In genomic region chr13:19921084-19921827, GRCm38 (mm10) we compare ENCODE assay signal across 11 mouse cellular contexts.
DNase-seq lines count a peak whose midpoint lies in the region; ATAC-seq and TF ChIP-seq lines count a peak whose summit lies in the region.
"Had no signal": no experiment of that assay in that cellular context is flagged by ENCODE, and none has a peak within 500 bp of the region (broad histone marks: within the 10 kb centered on the region; RNA-seq: fewer than 3 reads in every experiment).

No protein-coding gene starts in this region.

- H3K9ac ChIP-seq in forebrain, embryonic 11.5 days (ENCODE audit: low read length): no peak overlapping the region
- H3K9ac ChIP-seq: liver, embryonic 15.5 days had no signal

- H3K4me3 ChIP-seq in forebrain, embryonic 11.5 days (ENCODE audit: low read depth, low read length): no peak overlapping the region
- H3K4me3 ChIP-seq in forebrain, embryonic 10.5 days: no peak overlapping the region
- H3K4me3 ChIP-seq in gastrocnemius, adult 2 months: no peak overlapping the region
- H3K4me3 ChIP-seq: liver, embryonic 15.5 days had no signal

- TF ChIP-seq CTCF in gastrocnemius, adult 2 months (IDR thresholded peaks at IDR 0.05): no peak

- WGBS in forebrain, embryonic 11.5 days: 87% methylated on average over 1 of the region's 1 CpGs
- 79% methylated on average over 1 of the region's 1 CpGs for WGBS in forebrain, embryonic 10.5 days

- intact Hi-C loops in gastrocnemius, adult 2 months (cut with DNase I): no loop called here

- H3K4me1 ChIP-seq in forebrain, embryonic 11.5 days (replicated peaks; ENCODE audit: control insufficient read depth, insufficient read depth, low read length): no peaks in the 10 kb centered on the region
- H3K4me1 ChIP-seq in forebrain, embryonic 10.5 days: no peaks in the 10 kb centered on the region
- H3K4me1 ChIP-seq: liver, embryonic 15.5 days had no signal

- peak; percentile 56; the same call in 1 of the 2 replicates for ATAC-seq in forebrain, embryonic 11.5 days (replicated peaks; ENCODE audit: low FRiP score)
- ATAC-seq: Patski had no signal

- no peaks in the 10 kb centered on the region for H3K27me3 ChIP-seq in forebrain, embryonic 11.5 days (ENCODE audit: control insufficient read depth, insufficient read depth, low read length)
- no peaks in the 10 kb centered on the region for H3K27me3 ChIP-seq in forebrain, embryonic 10.5 days (ENCODE audit: poor library complexity, severe bottlenecking)
- H3K27me3 ChIP-seq: liver, embryonic 15.5 days; Patski had no signal

- H3K4me2 ChIP-seq in forebrain, embryonic 11.5 days (ENCODE audit: low read depth, low read length, severe bottlenecking): no peak overlapping the region
- H3K4me2 ChIP-seq: liver, embryonic 15.5 days had no signal

- DNase-seq in forebrain, embryonic 11.5 days (ENCODE audit: low spot score): no peak
- DNase-seq in forebrain, embryonic 10.5 days (ENCODE audit: extremely low spot score, low spot score): no peak
- peak; percentile 39 to 68 for DNase-seq in right cerebral cortex, postnatal 10 days (ENCODE audit: low spot score in 2 of 2)
- DNase-seq in right cerebral cortex, postnatal 14 days: no peak
- DNase-seq in mesoderm, embryonic 11.5 days (ENCODE audit: low read depth, low spot score): peak; percentile 36
- DNase-seq in urinary bladder, postnatal 10 days (ENCODE audit: low spot score): no peak
- DNase-seq in gastrocnemius, adult 2 months: no peak
- DNase-seq in cerebellum, postnatal 36 days: no peak
- DNase-seq: kidney, postnatal 14 days had no signal

- H3K9me3 ChIP-seq in forebrain, embryonic 11.5 days (ENCODE audit: control insufficient read depth, low read length): no peaks in the 10 kb centered on the region
- peaks cover 39% of the 10 kb centered on the region; the same call in 1 of the 2 replicates for H3K9me3 ChIP-seq in forebrain, embryonic 10.5 days

- no peaks in the 10 kb centered on the region for H3K36me3 ChIP-seq in forebrain, embryonic 11.5 days (ENCODE audit: control insufficient read depth, insufficient read depth, low read length)
- no peaks in the 10 kb centered on the region for H3K36me3 ChIP-seq in forebrain, embryonic 10.5 days (replicated peaks)
- H3K36me3 ChIP-seq: liver, embryonic 15.5 days had no signal

- no peak overlapping the region for H3K27ac ChIP-seq in forebrain, embryonic 11.5 days (ENCODE audit: low read depth, low read length)
- no peak overlapping the region for H3K27ac ChIP-seq in forebrain, embryonic 10.5 days
- H3K27ac ChIP-seq in gastrocnemius, adult 2 months: no peak overlapping the region
- H3K27ac ChIP-seq: liver, embryonic 15.5 days had no signal

Comparison
In these comparisons a context has a peak if more than half of its experiments do, and no peak if none do; other contexts are left out.
1. DNase-seq: peak in right cerebral cortex, postnatal 10 days (2 of 2) and mesoderm, embryonic 11.5 days (single experiment); none in forebrain, embryonic 11.5 days (single experiment), forebrain, embryonic 10.5 days (single experiment), right cerebral cortex, postnatal 14 days (single experiment), urinary bladder, postnatal 10 days (single experiment), gastrocnemius, adult 2 months (single experiment) and cerebellum, postnatal 36 days (0 of 2).